ENCODE assay signal across 23 mouse cellular contexts in the genomic region with DNA sequence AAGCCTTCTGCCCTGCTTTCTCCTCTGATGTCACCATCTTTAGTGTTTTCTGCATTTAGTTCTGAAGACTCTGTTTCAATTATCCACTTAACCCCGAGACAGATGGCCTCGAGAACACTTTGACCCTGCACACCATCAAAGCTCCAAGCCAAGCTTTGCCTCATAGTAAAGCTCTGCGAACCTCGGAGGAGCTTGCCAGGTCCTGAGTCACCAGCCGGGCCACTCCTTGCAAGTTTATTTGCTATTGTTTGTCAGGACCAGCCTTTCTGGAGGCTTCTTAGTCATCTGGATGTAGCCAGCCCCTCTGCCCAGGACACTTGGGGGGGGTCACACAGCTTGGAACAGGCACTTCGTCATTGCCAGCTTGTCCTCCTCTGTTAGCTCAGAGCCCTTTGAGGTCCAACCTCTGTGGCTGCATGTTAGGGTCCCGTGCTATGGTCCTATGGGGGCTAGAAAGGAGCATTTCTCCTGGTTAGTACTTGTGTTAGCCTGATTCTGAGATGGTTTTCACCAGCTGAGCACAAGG. TPM values are rescaled to one million over a fixed set of nuclear protein-coding genes. Genes with fewer than 3 reads are reported as not detected.
A peak's percentile ranks its signal among the peaks of the same experiment; 100 is the strongest.
DNase-seq lines count a peak whose midpoint lies in the region; ATAC-seq lines count a peak whose summit lies in the region.
"Had no signal": no experiment of that assay in that cellular context is flagged by ENCODE, and none has a peak within 500 bp of the region (broad histone marks: within the 10 kb centered on the region; RNA-seq: fewer than 3 reads in every experiment).

No protein-coding gene starts in this region.

- H3K27ac ChIP-seq in kidney, embryonic 15.5 days: no peak overlapping the region
- H3K27ac ChIP-seq: embryonic facial prominence, embryonic 10.5 days; hindbrain, embryonic 14.5 days; kidney, postnatal 0 days had no signal

- no peaks in the 10 kb centered on the region for H3K36me3 ChIP-seq in kidney, embryonic 15.5 days
- H3K36me3 ChIP-seq: embryonic facial prominence, embryonic 10.5 days had no signal

- peaks cover 11% of the 10 kb centered on the region for H3K4me1 ChIP-seq in kidney, embryonic 15.5 days

- no peak for ATAC-seq in kidney, embryonic 15.5 days (replicated peaks; ENCODE audit: low FRiP score)
- ATAC-seq: forebrain, postnatal 0 days; intestine, embryonic 16.5 days had no signal

- no peak overlapping the region for H3K4me2 ChIP-seq in kidney, embryonic 15.5 days
- H3K4me2 ChIP-seq: hindbrain, embryonic 14.5 days had no signal

- H3K27me3 ChIP-seq in kidney, embryonic 15.5 days: peaks cover 54% of the 10 kb centered on the region

- H3K4me3 ChIP-seq in kidney, embryonic 15.5 days (replicated peaks): no peak overlapping the region
- H3K4me3 ChIP-seq: embryonic facial prominence, embryonic 10.5 days had no signal

- H3K9ac ChIP-seq in kidney, embryonic 15.5 days: no peak overlapping the region
- H3K9ac ChIP-seq: forebrain, postnatal 0 days; hindbrain, embryonic 14.5 days had no signal

- no peaks in the 10 kb centered on the region for H3K9me3 ChIP-seq in kidney, embryonic 15.5 days (replicated peaks)
- H3K9me3 ChIP-seq: embryonic facial prominence, embryonic 10.5 days had no signal

- 38% methylated on average over 7 of the region's 7 CpGs for WGBS in kidney, embryonic 15.5 days

- DNase-seq in lung, postnatal 36 days: peak; percentile 1
- DNase-seq in lung, postnatal 25 days (ENCODE audit: low spot score): no peak
- peak; percentile 66 for DNase-seq in 3T3-L1 (ENCODE audit: low read depth, low spot score)
- DNase-seq in Muller cell, postnatal 12 days (ENCODE audit: inconsistent ontology term): peak; percentile 76
- DNase-seq in gastrocnemius, adult 8-10 months (ENCODE audit: low spot score in 2 of 2): peak; percentile 8 to 19
- no peak for DNase-seq in right cerebral cortex, postnatal 36 days (ENCODE audit: low spot score in 2 of 2)
- DNase-seq in thymus, postnatal 0 days (ENCODE audit: low spot score): no peak
- DNase-seq: cerebellum, postnatal 14 days; forebrain, postnatal 0 days; liver; right cerebral cortex, postnatal 14 days; thymus, adult 18-20 months had no signal

RNA-seq across cellular contexts. Expression of a gene that starts 2.0 kb away (rescaled TPM):
- not detected for total RNA-seq in gastrocnemius, adult 8-10 months (2022)
- not detected in 2 replicates for polyA plus RNA-seq in thymus, postnatal 0 days (2015; fragmentation: Nextera tagmentation; extraction: Ambion mirVana)
- 0.13 and 0.33 TPM in 2 replicates for polyA plus RNA-seq in kidney, embryonic 15.5 days (2015; fragmentation: Nextera tagmentation; extraction: Ambion mirVana)
- total RNA-seq: adrenal gland, adult 18-20 months; forebrain, postnatal 0 days; left cerebral cortex, postnatal 25 days had no signal

RNA-seq across cellular contexts. Expression of a gene that starts 7.9 kb away (rescaled TPM):
- not detected for total RNA-seq in gastrocnemius, adult 8-10 months (2022)
- not detected in 2 replicates for polyA plus RNA-seq in thymus, postnatal 0 days (2015; fragmentation: Nextera tagmentation; extraction: Ambion mirVana)
- polyA plus RNA-seq in kidney, embryonic 15.5 days (2015; fragmentation: Nextera tagmentation; extraction: Ambion mirVana): not detected in 2 replicates
- total RNA-seq: adrenal gland, adult 18-20 months; forebrain, postnatal 0 days; granulocyte monocyte progenitor cell, adult 5-6 weeks; left cerebral cortex, postnatal 25 days had no signal
- polyA plus RNA-seq: embryonic facial prominence, embryonic 10.5 days; forebrain, postnatal 0 days; heart, postnatal 0 days; hindbrain, embryonic 14.5 days; intestine, embryonic 16.5 days; kidney, postnatal 0 days; lung, embryonic 16.5 days; neural tube, embryonic 14.5 days had no signal

RNA-seq across cellular contexts. Expression of a gene that starts 20.3 kb away (rescaled TPM):
- not detected for total RNA-seq in gastrocnemius, adult 8-10 months (2022)
- polyA plus RNA-seq in thymus, postnatal 0 days (2015; fragmentation: Nextera tagmentation; extraction: Ambion mirVana): not detected in 2 replicates
- 0.04 TPM in 1 of 2 replicates, not detected in the other for polyA plus RNA-seq in kidney, embryonic 15.5 days (2015; fragmentation: Nextera tagmentation; extraction: Ambion mirVana)
- total RNA-seq: adrenal gland, adult 18-20 months; forebrain, postnatal 0 days; granulocyte monocyte progenitor cell, adult 5-6 weeks; left cerebral cortex, postnatal 25 days had no signal
- polyA plus RNA-seq: forebrain, postnatal 0 days; heart, postnatal 0 days; hindbrain, embryonic 14.5 days; intestine, embryonic 16.5 days; lung, embryonic 16.5 days; neural tube, embryonic 14.5 days had no signal

RNA-seq across cellular contexts. Expression of a gene that starts 22.4 kb away (rescaled TPM):
- not detected for total RNA-seq in gastrocnemius, adult 8-10 months (2022)
- 0.95 and 1.0 TPM in 2 replicates for polyA plus RNA-seq in thymus, postnatal 0 days (2015; fragmentation: Nextera tagmentation; extraction: Ambion mirVana)
- not detected in 2 replicates for polyA plus RNA-seq in kidney, embryonic 15.5 days (2015; fragmentation: Nextera tagmentation; extraction: Ambion mirVana)
- total RNA-seq: adrenal gland, adult 18-20 months; forebrain, postnatal 0 days; granulocyte monocyte progenitor cell, adult 5-6 weeks; left cerebral cortex, postnatal 25 days had no signal
- polyA plus RNA-seq: embryonic facial prominence, embryonic 10.5 days; forebrain, postnatal 0 days; heart, postnatal 0 days; hindbrain, embryonic 14.5 days; kidney, postnatal 0 days; lung, embryonic 16.5 days; neural tube, embryonic 14.5 days had no signal

RNA-seq across cellular contexts. Expression of a gene that starts 42.7 kb away (rescaled TPM):
- total RNA-seq in gastrocnemius, adult 8-10 months (2022): not detected
- not detected in 2 replicates for polyA plus RNA-seq in thymus, postnatal 0 days (2015; fragmentation: Nextera tagmentation; extraction: Ambion mirVana)
- not detected in 2 replicates for polyA plus RNA-seq in kidney, embryonic 15.5 days (2015; fragmentation: Nextera tagmentation; extraction: Ambion mirVana)
- total RNA-seq: adrenal gland, adult 18-20 months; forebrain, postnatal 0 days; granulocyte monocyte progenitor cell, adult 5-6 weeks; left cerebral cortex, postnatal 25 days had no signal
- polyA plus RNA-seq: embryonic facial prominence, embryonic 10.5 days; forebrain, postnatal 0 days; heart, postnatal 0 days; hindbrain, embryonic 14.5 days; intestine, embryonic 16.5 days; kidney, postnatal 0 days; lung, embryonic 16.5 days; neural tube, embryonic 14.5 days had no signal

Comparison
In these comparisons a context has a peak if more than half of its experiments do, and no peak if none do; other contexts are left out.
1. DNase-seq: peak in lung, postnatal 36 days (single experiment), 3T3-L1 (single experiment), Muller cell, postnatal 12 days (single experiment) and gastrocnemius, adult 8-10 months (2 of 2); none in lung, postnatal 25 days (single experiment), right cerebral cortex, postnatal 36 days (0 of 2) and thymus, postnatal 0 days (single experiment).